Mouse (Mus musculus) small intestine, adult 2 months (tissue): ENCODE measurements around the gene Gm13290.

Experiments used
- CTCF ChIP-seq: fragments of 200-500 bp; IDR thresholded peaks from 2 replicates; pipeline ENCODE4 v1.5.1; 2012; ENCODE audit warnings: low read depth, mild to moderate bottlenecking, control low read depth, inconsistent platforms, low read length, moderate library complexity, mixed read lengths; ENCODE audit not compliant: insufficient replicate concordance, insufficient read length; ENCODE audit errors: extremely low read depth
- POLR2A ChIP-seq: fragments of 200-500 bp; IDR thresholded peaks from 2 replicates; pipeline ENCODE4 v1.6.1; 2012; ENCODE audit warnings: low read depth, mild to moderate bottlenecking, control low read depth, inconsistent platforms, low read length, moderate library complexity

DNA sequence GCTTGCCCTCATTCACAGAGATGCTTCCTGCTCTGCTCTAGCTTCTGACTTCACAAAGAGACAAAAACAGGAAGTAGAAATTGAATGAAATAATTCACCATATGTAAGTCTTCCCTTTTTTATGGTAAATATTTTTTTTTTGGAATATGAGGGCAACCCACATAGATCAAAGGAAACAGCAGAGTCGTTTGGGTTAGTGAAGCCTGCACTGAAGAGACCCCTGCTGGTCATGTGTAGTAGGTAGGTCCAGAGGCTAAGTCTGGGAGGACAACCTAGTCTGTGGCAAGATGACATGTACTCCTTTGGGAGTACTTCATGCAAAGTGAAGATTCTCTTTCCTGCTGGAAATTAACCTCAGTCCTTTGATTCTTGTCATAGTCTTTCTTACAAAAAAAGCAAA lies 46.3 kb upstream of the Gm13290 start:
- TF ChIP-seq POLR2A, result no peak
- TF ChIP-seq CTCF, result peak; percentile 34; the same call in 1 of the 2 replicates
